Mouse (Mus musculus): ENCODE measurements around the gene Myrip. TPM values are rescaled to one million over a fixed set of nuclear protein-coding genes. Genes with fewer than 3 reads are reported as not detected.
A peak's percentile ranks its signal among the peaks of the same experiment; 100 is the strongest.
"Not testable (repeated sequence)": the region's sequence is repeated elsewhere in the genome, so short reads cannot be mapped to it uniquely, and the experiment has no call there.

The Myrip gene
- total RNA-seq, 2 experiments from 2014 or later = 51.9 to 58.0 TPM

DNA sequence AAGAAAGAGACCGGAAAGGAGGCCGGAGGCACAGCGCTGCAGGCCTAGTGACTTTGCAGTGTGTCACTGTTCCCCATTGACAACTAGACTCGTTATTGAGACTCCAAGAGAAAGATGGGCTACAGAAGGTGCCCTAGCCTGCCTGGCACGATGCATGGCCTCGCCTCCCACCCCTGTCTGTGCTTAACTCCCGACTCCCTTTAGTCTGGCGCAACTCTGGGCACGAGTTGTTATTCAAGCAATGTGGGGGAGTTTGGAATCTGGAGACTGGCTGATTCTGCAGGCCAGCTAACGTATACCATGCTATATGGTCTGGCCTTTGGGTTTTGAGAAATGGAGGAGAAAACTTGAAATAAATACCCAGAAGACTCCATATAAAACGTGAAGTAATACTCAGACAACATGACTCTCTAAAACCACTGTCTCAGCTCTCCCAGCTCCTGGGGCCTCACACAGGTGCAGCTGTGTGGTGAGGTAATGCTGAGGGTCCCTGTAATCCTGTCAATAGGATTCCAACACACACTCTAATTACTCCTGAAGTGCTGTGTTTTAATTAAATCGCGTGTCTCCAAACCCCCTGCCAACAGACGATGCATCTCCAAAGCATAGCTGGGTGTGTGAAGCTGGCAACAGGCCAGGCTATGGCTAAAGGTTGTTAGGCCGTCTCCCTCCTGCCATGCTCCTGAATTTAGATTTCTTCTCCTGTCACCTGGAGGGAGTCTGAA is 21.6 kb downstream of the Myrip start:
- no peak for DNase-seq (ENCODE audit: low spot score in 2 of 2)

DNA sequence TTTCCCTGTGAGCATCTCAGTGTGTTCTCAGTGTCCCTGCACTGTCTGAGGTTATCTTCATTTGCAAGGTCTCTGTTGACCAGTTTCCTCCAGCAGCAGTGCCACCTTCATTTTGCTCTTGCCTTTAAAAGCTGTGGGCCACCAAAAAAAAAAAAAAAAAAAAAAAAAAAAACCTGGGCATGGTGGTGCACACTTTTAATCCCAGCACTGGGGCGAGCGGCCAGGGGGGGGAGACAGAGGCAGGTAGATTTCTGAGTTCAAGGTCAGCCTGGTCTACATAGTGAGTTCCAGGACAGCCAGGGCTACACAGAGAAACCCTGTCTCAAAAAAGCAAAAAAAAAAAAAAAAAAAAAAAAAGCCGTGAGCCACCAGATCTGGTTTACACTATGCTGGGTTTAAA is 29.7 kb downstream of the Myrip start:
- not testable (repeated sequence) for DNase-seq (ENCODE audit: low spot score in 2 of 2)

DNA sequence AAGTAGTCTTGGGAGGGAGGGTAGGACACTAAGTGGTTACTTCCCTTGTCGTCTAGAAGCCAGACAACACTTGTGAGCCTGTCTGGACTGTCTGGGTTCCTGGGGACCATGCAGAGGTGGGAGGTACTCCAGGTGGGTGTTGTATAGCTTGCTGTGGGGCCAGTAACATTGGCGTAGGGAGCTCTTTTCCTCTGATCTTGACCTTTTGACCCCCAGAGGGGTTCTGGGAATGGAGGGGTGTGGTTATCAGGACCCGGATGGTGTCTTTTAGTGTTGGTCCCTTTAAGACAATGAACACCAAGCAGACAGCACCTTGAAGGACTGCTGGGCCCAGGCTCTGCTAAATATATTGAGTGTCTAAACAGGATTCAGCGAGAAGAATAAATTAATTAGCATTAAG is 36.9 kb downstream of the Myrip start:
- no peak for DNase-seq (ENCODE audit: low spot score in 2 of 2)

DNA sequence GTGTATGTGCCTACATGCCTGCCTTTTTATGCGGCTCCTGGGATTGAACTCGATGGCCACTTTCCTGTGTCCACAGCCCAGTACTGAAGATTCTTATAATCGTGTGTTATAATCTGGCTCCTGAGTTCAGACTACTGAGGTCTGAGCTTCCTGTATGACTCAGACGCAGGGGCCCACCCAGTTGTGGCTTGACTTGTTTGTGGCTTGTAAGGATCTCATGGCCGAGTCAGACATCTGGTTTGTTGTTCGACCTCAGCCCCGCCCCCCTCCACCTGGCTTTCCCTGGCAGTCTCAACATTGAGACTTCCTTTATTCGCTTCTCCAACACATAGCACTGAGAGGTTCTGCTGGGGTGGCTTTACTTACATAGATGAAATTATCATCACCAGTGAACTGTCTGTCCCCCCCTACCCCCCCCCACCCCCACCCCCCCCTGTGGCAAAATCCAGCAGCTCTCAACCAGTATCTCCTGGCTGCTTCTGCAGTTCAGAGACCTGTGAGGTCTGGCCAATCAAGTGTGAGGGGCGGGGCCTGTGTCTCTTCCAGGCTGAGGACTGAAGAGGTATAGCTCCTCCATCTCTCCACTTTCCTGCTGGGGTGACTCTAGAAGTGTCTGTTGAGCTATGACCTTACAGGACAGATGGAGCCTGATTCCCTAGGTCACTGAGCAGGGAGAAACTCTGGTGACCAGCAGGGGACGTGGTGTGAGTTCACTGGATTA is 38.8 kb downstream of the Myrip start:
- DNase-seq (ENCODE audit: low spot score in 2 of 2) = no peak

DNA sequence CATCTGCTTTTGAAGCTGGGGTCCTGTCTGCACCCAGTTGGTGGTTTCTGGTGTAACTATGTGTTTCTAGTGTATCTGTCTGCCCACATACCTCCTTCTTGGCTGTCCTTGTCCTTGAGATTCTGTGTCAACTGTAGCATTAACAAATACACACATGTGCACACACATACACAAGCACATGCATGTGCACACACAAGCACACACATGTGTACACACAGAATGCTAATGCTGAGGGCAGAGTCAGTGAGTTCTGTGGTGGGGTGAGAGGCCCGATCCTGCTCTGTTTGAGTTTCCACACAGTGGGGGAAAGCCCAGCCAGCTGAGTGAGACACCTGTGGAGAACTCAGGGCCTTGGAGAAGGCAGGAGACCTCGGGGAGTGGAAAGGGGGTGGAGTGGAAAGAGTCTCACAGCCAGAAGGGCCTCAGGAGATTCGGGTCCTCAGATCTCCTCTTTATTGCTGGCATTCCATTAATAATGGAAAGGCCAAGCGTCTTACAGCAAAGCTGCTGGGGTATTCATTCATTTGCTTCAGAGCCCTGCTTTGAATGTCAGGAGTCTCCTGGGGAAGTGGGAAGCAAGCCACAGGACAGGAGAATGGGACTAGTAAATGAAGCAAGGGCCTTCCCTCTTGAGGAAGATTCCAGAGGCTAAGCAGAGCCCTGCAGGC is 41.9 kb downstream of the Myrip start:
- no peak for DNase-seq (ENCODE audit: low spot score in 2 of 2)

DNA sequence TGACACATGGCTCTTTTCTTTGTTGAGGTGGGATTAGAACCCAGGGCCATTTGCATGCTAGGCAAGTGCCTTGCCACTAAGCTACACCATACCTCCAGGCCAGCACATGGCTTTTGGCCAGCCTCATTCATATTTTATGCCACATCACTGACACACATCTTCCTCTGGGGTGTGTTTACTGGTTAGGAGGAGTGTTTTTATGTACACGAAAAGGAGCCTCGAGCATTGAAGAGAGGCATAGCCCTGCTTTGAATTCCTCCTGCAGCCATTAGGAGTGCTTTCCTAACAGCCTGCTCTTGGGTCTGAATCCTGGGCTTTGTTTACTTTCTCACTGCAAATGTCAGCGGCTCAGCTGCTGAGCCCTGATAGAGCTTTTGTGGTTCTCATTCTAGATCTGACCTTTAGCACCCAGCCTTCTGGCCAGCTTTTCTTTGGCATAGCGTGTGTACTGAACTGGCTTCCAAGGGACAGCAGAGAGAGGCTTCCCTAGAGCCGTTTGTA is 44.4 kb downstream of the Myrip start:
- DNase-seq (ENCODE audit: low spot score in 2 of 2) = no peak

DNA sequence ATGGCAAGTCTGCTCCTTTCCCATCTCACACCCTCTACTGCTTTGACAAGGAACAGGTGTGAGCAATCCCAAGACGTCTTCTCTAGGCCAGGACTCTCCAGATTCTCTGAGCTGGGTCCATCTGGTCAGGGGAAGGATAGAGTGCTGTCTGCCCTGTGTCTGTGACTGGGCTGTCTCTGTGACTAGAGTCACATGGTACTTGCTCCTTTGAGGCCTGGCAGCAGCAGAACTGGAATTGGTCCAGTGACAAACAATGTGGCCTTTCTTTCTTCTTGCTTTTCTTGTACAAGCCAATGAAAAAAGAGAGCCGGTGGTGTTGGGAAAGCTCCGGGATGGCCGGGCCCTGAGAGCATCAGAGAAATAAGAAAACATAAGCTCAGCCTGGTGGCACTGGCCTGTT is 47.8 kb downstream of the Myrip start:
- DNase-seq (ENCODE audit: low spot score in 2 of 2) = peak; percentile 55 to 87

DNA sequence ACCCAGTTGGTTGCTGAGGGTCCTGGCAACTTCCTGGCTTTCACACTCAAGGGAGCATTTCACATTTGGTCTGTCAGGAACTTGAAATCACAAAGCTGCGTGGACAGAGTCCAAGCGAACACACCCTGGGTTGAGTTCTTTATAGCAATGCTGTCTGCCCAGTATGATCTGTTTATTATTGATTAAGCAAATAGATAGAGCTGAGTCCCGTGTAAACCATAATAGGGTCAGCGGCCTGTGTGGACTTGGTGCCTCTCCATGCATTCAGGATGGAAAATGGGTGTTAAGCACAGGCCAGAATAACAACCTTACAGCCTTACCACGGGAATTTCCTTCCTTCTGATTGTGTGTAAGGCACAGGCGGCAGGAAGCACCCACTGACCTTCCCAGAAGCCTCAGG is 49.0 kb downstream of the Myrip start:
- DNase-seq (ENCODE audit: low spot score in 2 of 2) = no peak

DNA sequence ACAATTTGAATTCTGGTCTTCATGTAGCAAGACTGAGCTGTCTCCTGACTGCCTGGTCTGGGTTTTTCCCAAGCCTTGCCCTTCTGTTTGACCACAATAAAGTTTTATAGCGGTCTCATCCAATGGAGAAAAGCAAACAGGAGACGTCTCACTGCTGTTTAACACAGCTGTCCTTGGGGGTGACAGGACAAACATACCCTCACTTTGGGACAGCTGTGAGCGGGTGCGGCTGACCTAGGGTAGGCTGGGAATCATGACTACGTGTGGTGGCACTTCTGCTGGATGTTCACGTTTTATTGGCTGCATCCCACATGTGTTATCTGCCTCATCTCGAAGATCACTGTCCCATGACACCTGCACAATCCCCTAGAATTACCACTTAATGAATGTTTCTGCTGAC is 49.7 kb downstream of the Myrip start:
- DNase-seq (ENCODE audit: low spot score in 2 of 2) = no peak

DNA sequence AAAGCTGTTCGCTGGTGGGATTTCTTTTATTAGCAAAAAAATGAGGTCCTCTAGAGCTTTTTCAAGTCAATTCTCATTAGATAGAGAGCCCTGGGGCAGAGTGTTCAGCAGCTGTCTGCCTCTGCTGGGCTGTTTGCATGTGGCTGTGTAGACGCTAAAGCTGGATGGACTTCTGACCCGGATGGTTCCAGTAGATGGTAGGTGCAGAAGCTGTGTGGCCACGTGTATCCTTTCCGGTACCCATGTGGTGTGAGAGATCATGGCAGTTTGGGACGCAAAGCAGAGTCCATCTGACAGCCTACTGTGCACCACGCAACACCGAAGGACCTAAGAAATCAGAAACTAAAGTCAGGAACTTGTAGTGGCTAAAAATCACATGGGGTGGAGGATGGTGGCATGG is 50.2 kb downstream of the Myrip start:
- DNase-seq (ENCODE audit: low spot score in 2 of 2) = no peak

DNA sequence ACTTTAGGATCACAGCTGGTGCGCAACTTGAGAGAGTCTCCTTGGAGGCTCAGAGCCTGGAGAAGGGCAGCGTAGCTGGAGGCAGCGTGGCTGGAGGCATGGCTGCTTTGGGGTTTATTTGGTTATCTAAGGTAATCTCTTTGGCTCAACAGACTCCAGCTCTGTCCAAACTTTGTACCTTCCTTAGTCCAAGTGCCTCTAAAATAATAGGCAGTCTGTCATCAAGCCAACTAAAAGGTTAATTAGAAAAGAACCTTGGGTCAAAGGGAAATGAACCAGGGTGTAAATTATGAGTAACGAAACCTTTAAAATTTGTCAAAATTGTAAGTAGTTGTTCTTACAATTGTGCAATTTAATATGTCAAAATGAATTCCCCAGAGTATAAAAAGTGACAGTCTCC is 51.7 kb downstream of the Myrip start:
- no peak for DNase-seq (ENCODE audit: low spot score in 2 of 2)

DNA sequence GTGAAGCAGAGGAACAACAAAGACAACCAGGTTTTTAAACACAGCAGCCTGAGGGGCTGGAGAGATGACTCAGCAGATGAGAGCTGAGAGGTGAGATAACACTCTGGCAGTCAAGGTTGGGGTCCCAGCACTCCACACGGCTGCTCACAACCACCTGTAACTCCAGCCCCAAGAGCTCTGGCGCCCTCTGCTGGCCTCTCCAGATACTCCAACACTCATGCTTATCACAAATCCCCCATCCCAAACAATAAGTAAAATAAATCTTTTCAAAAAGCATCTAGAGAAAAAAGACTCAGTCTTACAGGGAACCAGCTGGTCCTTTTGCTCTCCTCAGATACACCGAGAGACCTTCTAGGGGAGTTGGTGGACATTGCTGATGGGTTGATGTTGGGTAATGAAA is 52.7 kb downstream of the Myrip start:
- DNase-seq (ENCODE audit: low spot score in 2 of 2) = no peak

DNA sequence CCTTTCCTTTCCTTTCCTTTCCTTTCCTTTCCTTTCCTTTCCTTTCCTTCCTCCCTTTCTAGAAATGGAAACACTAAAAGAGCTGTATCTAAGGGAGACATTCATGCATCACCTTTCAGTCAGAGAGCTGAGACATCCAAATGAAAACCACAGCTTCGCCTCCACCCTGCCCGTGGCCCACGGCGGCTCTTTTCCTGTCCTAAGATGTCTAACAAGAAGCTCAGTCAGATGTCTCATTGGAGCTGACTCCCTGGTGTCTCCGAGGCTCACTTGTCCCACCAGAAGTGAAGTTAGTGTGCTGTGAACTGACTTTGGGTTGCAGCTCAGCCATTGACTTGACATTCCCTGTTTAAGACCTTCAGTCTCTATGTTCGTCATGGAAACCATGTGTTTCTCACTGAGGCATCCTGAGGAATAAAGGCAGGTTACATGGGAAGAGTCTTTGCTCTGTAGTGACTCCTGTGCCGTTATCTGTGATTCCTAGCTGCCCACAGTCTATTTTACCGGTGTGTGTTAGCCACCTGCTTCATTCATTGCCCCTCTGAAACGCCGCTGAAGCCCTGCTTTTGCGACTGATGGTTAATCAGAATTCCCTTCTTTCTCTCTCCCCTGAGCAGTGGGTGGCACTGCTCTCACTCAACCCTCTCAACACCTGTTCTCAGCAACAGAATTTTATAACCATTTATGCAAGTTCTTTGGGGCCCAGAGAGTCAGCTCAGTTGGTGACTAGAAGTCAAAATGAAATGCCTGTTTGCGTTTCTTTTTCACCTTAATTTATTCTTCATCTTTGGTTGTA is 53.4 kb downstream of the Myrip start:
- DNase-seq (ENCODE audit: low spot score in 2 of 2) = no peak

DNA sequence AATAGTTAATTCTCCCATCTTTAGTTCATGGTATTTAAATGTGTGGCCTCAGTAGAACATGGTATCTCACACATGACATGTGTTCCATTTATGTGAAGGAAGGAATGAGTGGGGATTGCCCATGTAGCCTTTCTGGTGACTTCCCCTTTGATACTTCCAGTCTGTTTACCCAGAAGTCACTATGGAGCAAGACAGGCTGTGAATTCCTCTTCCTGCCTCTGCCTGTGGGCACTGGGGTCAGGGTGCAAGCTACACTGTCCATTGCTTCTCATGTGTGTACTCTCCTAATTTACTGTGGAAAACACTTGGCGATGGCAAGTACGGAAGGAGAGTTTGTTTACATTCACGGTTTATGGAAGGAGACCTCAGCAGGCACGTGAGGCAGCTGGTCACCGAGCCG is 55.2 kb downstream of the Myrip start:
- no peak for DNase-seq (ENCODE audit: low spot score in 2 of 2)

DNA sequence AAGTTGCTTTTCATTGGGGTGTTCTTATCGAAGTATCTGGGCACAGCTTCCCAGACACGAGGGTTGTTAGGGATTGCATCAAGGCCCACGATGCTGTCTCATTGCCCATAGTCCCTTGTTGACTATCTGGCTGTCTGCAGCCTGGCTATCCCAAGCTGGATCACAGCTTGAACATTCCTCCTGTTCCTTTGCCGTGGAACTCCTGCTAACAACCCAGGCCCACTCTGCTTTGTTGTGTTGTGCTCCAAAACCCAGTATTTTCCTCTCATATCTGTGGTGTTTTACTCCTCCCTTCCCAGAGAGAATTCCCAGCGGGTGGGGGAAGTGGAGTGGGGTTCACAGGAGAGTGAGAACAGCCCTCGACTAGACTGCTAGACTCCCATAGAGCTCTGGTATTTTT is 56.7 kb downstream of the Myrip start:
- no peak for DNase-seq (ENCODE audit: low spot score in 2 of 2)

DNA sequence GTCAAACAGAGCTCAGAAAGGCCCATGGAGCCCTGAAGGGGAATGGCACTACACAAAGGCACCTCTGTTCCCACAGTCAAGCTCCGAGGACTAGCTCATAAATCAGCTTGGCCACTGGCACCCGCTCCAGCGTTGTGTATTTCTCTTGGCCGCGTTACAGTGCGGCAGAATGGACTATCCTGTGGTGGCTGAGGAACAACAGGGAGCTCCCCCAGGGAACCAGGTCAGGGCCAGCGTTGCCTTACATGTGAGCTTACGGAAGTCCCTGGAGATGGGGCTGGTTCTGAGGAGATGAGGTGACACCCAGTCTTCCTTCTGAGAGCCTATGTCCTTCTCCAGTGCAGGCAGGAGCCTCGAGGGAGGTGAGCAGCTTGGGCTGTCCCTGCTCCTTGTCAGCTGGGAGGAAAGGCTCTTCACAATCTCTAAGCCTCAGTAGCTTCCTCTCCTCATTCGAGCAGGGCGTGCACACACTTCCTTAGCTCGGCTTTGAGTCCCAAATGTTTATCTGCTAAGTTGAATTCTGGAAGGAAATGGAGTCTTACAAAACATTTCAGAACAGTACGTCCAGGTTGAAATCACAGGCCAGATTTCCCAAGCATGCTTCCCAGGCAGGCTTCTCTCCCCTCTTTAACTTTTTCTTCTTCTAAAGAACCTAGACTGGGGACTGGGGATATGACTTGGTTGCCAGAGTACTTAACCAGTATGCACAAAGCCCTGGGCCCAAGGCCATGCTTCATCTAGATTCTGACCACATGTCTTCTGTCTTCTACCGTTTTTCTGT is 59.3 kb downstream of the Myrip start:
- DNase-seq (ENCODE audit: low spot score in 2 of 2) = peak; percentile 73 to 85

DNA sequence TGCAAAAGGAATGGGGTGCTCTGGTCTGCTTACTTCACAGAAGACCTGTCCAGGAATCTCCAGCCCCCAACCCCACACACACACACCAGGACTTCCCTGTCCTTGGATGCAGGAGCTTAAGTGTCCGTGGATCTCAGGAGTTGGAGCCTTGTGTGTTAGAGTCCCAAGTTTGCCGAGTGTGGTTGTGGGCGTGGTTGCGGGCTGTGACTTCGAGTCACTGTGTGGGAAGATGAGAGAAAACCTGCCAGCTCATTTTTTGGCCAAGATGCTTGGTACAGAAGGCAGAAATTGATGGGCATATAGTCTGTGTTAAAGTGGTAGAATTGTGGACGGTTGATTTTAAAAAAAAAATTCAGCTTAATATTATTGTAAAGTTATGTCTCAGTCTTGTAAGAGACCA is 60.3 kb downstream of the Myrip start:
- DNase-seq (ENCODE audit: low spot score in 2 of 2) = peak in 1 of 2 experiments; percentile 47

DNA sequence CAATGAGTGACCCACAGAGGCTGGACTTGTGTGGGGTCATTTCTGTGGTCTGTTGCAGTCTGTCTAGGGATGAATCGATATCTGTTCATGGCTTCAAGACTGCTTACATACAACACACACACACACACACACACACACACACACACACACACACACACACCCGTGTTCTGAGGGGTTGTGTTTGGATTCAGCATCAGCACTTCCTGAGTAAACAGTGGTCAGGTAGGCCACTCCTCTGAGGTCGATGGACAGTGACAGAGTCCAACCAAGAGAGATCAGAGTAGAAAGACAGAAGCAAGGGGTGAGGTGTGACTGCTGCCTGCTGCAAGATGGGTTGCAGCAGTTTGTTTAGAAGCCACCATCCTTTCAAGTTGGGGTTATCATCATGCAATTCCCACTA is 61.4 kb downstream of the Myrip start:
- DNase-seq (ENCODE audit: low spot score in 2 of 2) = no peak

DNA sequence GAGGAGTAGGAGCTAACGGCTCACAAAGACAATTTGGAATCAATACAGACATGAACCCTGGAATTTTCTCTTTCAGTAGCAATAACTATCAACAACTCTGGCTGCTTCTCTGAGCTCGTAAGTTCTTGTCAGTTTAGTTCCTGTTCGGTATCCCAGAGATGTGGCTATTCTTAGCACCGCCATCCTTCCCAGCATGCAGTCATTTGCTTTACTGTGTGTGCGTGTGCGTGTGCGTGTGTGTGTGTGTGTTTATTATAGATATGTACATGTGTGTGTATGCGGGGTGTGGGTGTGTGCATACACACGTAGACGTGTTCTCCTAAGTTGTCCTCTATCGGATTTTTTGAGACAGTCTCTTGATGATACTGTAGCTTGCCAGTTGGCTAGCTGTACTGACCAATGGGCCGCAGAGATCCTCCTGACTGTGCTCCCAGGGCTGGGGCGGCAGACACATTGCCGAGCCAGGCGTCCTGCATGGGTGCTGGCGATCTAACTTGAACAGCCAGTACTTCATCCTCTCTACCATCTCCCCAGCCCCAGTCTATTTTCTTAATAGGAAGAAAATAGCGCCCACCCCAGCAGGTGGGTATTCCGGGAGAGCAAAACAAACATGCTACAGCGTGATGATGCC is 63.5 kb downstream of the Myrip start:
- DNase-seq (ENCODE audit: low spot score in 2 of 2) = no peak

DNA sequence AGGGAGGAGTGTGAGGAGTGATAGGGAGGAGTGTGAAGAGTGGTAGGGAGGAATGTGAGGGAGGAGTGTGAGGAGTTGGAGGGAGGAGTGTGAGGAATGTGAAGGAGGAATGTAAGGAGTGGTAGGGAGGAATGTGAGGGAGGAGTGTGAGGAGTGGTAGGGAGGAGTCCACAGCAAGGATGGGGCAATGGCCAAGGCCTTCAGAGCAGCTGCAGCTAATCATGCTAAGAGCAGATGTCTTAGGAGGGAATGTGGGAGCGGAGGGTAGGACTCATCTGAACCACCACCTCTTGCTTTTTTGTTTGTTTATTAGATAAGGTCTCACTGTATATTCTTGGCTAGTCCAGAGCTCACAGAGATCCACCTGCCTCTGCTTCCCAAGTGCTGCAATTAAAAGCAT is 66.2 kb downstream of the Myrip start:
- no peak for DNase-seq (ENCODE audit: low spot score in 2 of 2)

Data from layer of hippocampus, postnatal 14 days (tissue).